Mouse (Mus musculus): ENCODE results near the gene Zdhhc14. TPM values are rescaled to one million over a fixed set of nuclear protein-coding genes. Genes with fewer than 3 reads are reported as not detected.

Zdhhc14 gene
- under 1 TPM in 1 of 2 experiments, not detected in 1; 0.19 TPM for polyA plus RNA-seq (2017; shearing (Covaris generic))

- ATAC-seq = peak; percentile 76
Measured at GRCm38 (mm10) chr17:5491801-5492745, at the start of gene Zdhhc14. Gene Zdhhc14, plus strand, starts transcription at chr17:5492557.

GRCm38 (mm10) chr17:5443260-5443659 lies 49.1 kb upstream of the Zdhhc14 start:
- ATAC-seq = no peak

GRCm38 (mm10) chr17:5443751-5444150 lies 48.6 kb upstream of the Zdhhc14 start:
- ATAC-seq = no peak

- no peak for ATAC-seq
Measured at GRCm38 (mm10) chr17:5453657-5454056, 38.7 kb upstream of the Zdhhc14 start.

GRCm38 (mm10) chr17:5463912-5464311 lies 28.4 kb upstream of the Zdhhc14 start:
- ATAC-seq = no peak

- ATAC-seq = no peak
Measured at GRCm38 (mm10) chr17:5466736-5467135, 25.6 kb upstream of the Zdhhc14 start.

GRCm38 (mm10) chr17:5467177-5467576 lies 25.2 kb upstream of the Zdhhc14 start:
- ATAC-seq = no peak

- ATAC-seq = no peak
Measured at GRCm38 (mm10) chr17:5472268-5472667, 20.1 kb upstream of the Zdhhc14 start.

- ATAC-seq = no peak
Measured at GRCm38 (mm10) chr17:5475960-5476725, 16.2 kb upstream of the Zdhhc14 start.

- ATAC-seq = no peak
Measured at GRCm38 (mm10) chr17:5483456-5483855, 8.9 kb upstream of the Zdhhc14 start.

- no peak for ATAC-seq
Measured at GRCm38 (mm10) chr17:5484663-5485062, 7.7 kb upstream of the Zdhhc14 start.

GRCm38 (mm10) chr17:5488156-5488555 lies 4.2 kb upstream of the Zdhhc14 start:
- ATAC-seq = no peak

- no peak for ATAC-seq
Measured at GRCm38 (mm10) chr17:5490351-5490750, 2.0 kb upstream of the Zdhhc14 start.

GRCm38 (mm10) chr17:5491031-5491800 lies 1.1 kb upstream of the Zdhhc14 start:
- peak; percentile 89 for ATAC-seq

GRCm38 (mm10) chr17:5492746-5493160 lies 396 bp downstream of the Zdhhc14 start:
- ATAC-seq = peak; percentile 18

GRCm38 (mm10) chr17:5493161-5493771 lies 909 bp downstream of the Zdhhc14 start:
- no peak for ATAC-seq

GRCm38 (mm10) chr17:5493809-5494208 lies 1.5 kb downstream of the Zdhhc14 start:
- ATAC-seq = no peak

GRCm38 (mm10) chr17:5494832-5495231 lies 2.5 kb downstream of the Zdhhc14 start:
- ATAC-seq = no peak

GRCm38 (mm10) chr17:5497695-5498094 lies 5.3 kb downstream of the Zdhhc14 start:
- ATAC-seq = no peak

GRCm38 (mm10) chr17:5498996-5499395 lies 6.6 kb downstream of the Zdhhc14 start:
- ATAC-seq = no peak

- no peak for ATAC-seq
Measured at GRCm38 (mm10) chr17:5503981-5504760, 11.8 kb downstream of the Zdhhc14 start.
